Mouse (Mus musculus) thymus, postnatal 0 days (tissue): ENCODE measurements around the gene Sergef. TPM values are rescaled to one million over a fixed set of nuclear protein-coding genes. Genes with fewer than 3 reads are reported as not detected.
A peak's percentile ranks its signal among the peaks of the same experiment; 100 is the strongest.

Experiments
- DNase-seq: peaks from one replicate; pipeline ENCODE4 v3.0.0-alpha.2; 2015; ENCODE audit warnings: low spot score
- polyA plus RNA-seq: library from polyadenylated mRNA; unstranded; fragments of >200 nt; fragmentation: Nextera tagmentation; extraction: Ambion mirVana; gene quantifications from 2 replicates; pipeline ENCODE4 v1.2.1, GENCODE M21; 2015

Gene Sergef
- polyA plus RNA-seq, 1 experiment from 2014 or later: 11.1 TPM

GRCm38 (mm10) chr7:46578091-46578490, 61.5 kb downstream of the Sergef start:
- DNase-seq: no peak

GRCm38 (mm10) chr7:46575897-46576296, 63.7 kb downstream of the Sergef start:
- no peak for DNase-seq

- no peak for DNase-seq
Observed at GRCm38 (mm10) chr7:46572803-46573594, 66.6 kb downstream of the Sergef start.

GRCm38 (mm10) chr7:46569509-46569908, 70.1 kb downstream of the Sergef start:
- DNase-seq: peak; percentile 29

- DNase-seq: no peak
Observed at GRCm38 (mm10) chr7:46566318-46567007, 73.1 kb downstream of the Sergef start.

GRCm38 (mm10) chr7:46565374-46565773, 74.2 kb downstream of the Sergef start:
- DNase-seq: no peak

GRCm38 (mm10) chr7:46563801-46564200, 75.8 kb downstream of the Sergef start:
- no peak for DNase-seq

GRCm38 (mm10) chr7:46560061-46560460, 79.5 kb downstream of the Sergef start:
- no peak for DNase-seq

- DNase-seq: no peak
Observed at GRCm38 (mm10) chr7:46559643-46560042, 80.0 kb downstream of the Sergef start.

GRCm38 (mm10) chr7:46559006-46559405, 80.6 kb downstream of the Sergef start:
- no peak for DNase-seq

- DNase-seq: no peak
Observed at GRCm38 (mm10) chr7:46557996-46558395, 81.6 kb downstream of the Sergef start.

- DNase-seq: no peak
Observed at GRCm38 (mm10) chr7:46557387-46557786, 82.2 kb downstream of the Sergef start.

GRCm38 (mm10) chr7:46556358-46557118, 83.1 kb downstream of the Sergef start:
- DNase-seq: no peak

- no peak for DNase-seq
Observed at GRCm38 (mm10) chr7:46555731-46556130, 83.9 kb downstream of the Sergef start.

GRCm38 (mm10) chr7:46554855-46555254, 84.8 kb downstream of the Sergef start:
- no peak for DNase-seq

GRCm38 (mm10) chr7:46554003-46554402, 85.6 kb downstream of the Sergef start:
- no peak for DNase-seq

- no peak for DNase-seq
Observed at GRCm38 (mm10) chr7:46551935-46552752, 87.5 kb downstream of the Sergef start.

GRCm38 (mm10) chr7:46551173-46551572, 88.4 kb downstream of the Sergef start:
- no peak for DNase-seq

- DNase-seq: no peak
Observed at GRCm38 (mm10) chr7:46548124-46548523, 91.5 kb downstream of the Sergef start.

- no peak for DNase-seq
Observed at GRCm38 (mm10) chr7:46547642-46548041, 92.0 kb downstream of the Sergef start.

- no peak for DNase-seq
Observed at GRCm38 (mm10) chr7:46546539-46546938, 93.1 kb downstream of the Sergef start.
